Mouse (Mus musculus) neural tube, embryonic 13.5 days (tissue): ENCODE results near the gene Plekhg3. TPM values are rescaled to one million over a fixed set of nuclear protein-coding genes. Genes with fewer than 3 reads are reported as not detected.

ENCODE experiments used
- ATAC-seq: fragments of 200-750 bp; cut with Nextera tagmentation; 2 replicates; pipeline ENCODE4 v1.8.0; 2017; ENCODE audit warnings: low read depth, mild to moderate bottlenecking, moderate TSS enrichment, moderate library complexity
- H3K27ac ChIP-seq: fragments of 300-500 bp; sonication (generic); replicated peaks from 2 replicates; pipeline ENCODE4 v1.5.1; 2015; ENCODE audit warnings: moderate library complexity, mild to moderate bottlenecking, inconsistent platforms
- H3K27me3 ChIP-seq: fragments of 300-500 bp; sonication (generic); 2 replicates; pipeline ENCODE4 v1.6.1; 2015; ENCODE audit warnings: mild to moderate bottlenecking, inconsistent platforms
- H3K36me3 ChIP-seq: fragments of 300-500 bp; sonication (generic); 2 replicates; pipeline ENCODE4 v1.6.1; 2015; ENCODE audit warnings: mild to moderate bottlenecking, inconsistent platforms
- H3K4me1 ChIP-seq: fragments of 300-500 bp; sonication (generic); replicated peaks from 2 replicates; pipeline ENCODE4 v1.6.1; 2015; ENCODE audit warnings: inconsistent platforms
- H3K4me2 ChIP-seq: fragments of 300-500 bp; sonication (generic); 2 replicates; pipeline ENCODE4 v1.6.1; 2015; ENCODE audit warnings: inconsistent platforms, mild to moderate bottlenecking, moderate library complexity
- H3K4me3 ChIP-seq: fragments of 300-500 bp; sonication (generic); 2 replicates; pipeline ENCODE4 v1.5.1; 2015; ENCODE audit warnings: mild to moderate bottlenecking, inconsistent platforms
- H3K9ac ChIP-seq: fragments of 300-500 bp; sonication (generic); 2 replicates; pipeline ENCODE4 v1.6.1; 2015; ENCODE audit warnings: moderate library complexity, mild to moderate bottlenecking, inconsistent platforms
- H3K9me3 ChIP-seq: fragments of 300-500 bp; sonication (generic); 2 replicates; pipeline ENCODE4 v1.6.1; 2016; ENCODE audit warnings: inconsistent platforms
- WGBS: fragments of 180-500 bp; shearing (Covaris S2); methylation state at CpG from one replicate; pipeline ENCODE4 v1.1.7; 2015; 5-methylcytosine and 5-hydroxymethylcytosine counted together
- polyA plus RNA-seq: library from polyadenylated mRNA; unstranded; fragments of >200 nt; fragmentation: Nextera tagmentation; extraction: Ambion mirVana; gene quantifications from 2 replicates; pipeline ENCODE4 v1.2.1, GENCODE M21; 2015

Plekhg3 gene
- polyA plus RNA-seq, 1 experiment from 2014 or later, result 1.7 TPM

- H3K9ac ChIP-seq, result no peak overlapping the region; the same call in 1 of the 2 replicates
Measured at GRCm38 (mm10) chr12:76531986-76532925, 1.6 kb downstream of the Plekhg3 start.

GRCm38 (mm10) chr12:76532926-76533376 is 2.3 kb downstream of the Plekhg3 start:
- peak; percentile 40; the same call in 1 of the 2 replicates for ATAC-seq
- Histone ChIP-seq H3K36me3 (no peaks in the 10 kb centered on the region), H3K27ac (no peak overlapping the region), H3K4me1 (peaks cover 29% of the 10 kb centered on the region), H3K9me3 (no peaks in the 10 kb centered on the region), H3K4me2 (peak overlapping the region; percentile 97), H3K4me3 (peak overlapping the region; percentile 57), H3K9ac (peak overlapping the region; percentile 70), H3K27me3 (peaks cover 83% of the 10 kb centered on the region)
- under 1% methylated on average over 31 of the region's 31 CpGs for WGBS

More at GRCm38 (mm10) chr12:76531986-76532925, 1.6 kb downstream of the Plekhg3 start:
- Histone ChIP-seq H3K4me1 (peaks cover 29% of the 10 kb centered on the region), H3K27me3 (peaks cover 83% of the 10 kb centered on the region), H3K4me2 (peak overlapping the region; percentile 97), H3K9me3 (no peaks in the 10 kb centered on the region), H3K4me3 (peak overlapping the region; percentile 57), H3K27ac (no peak overlapping the region), H3K36me3 (no peaks in the 10 kb centered on the region)
- 3% methylated on average over 19 of the region's 19 CpGs for WGBS
- ATAC-seq, result no peak

- Histone ChIP-seq H3K9ac (peak overlapping the region; percentile 70), H3K4me3 (peak overlapping the region; percentile 57), H3K27ac (no peak overlapping the region), H3K4me2 (peak overlapping the region; percentile 97), H3K4me1 (peaks cover 29% of the 10 kb centered on the region), H3K9me3 (no peaks in the 10 kb centered on the region), H3K36me3 (no peaks in the 10 kb centered on the region), H3K27me3 (peaks cover 78% of the 10 kb centered on the region)
- ATAC-seq, result peak; percentile 71
- WGBS, result under 1% methylated on average over 50 of the region's 74 CpGs
Measured at GRCm38 (mm10) chr12:76533377-76534222, 2.9 kb downstream of the Plekhg3 start.

- peaks cover 78% of the 10 kb centered on the region for H3K27me3 ChIP-seq
- H3K27ac ChIP-seq, result no peak overlapping the region
- H3K9ac ChIP-seq, result peak overlapping the region; percentile 70
- H3K4me3 ChIP-seq, result peak overlapping the region; percentile 57
- no peak; the same call in 1 of the 2 replicates for ATAC-seq
- WGBS, result 2% methylated on average over 11 of the region's 11 CpGs
- H3K4me1 ChIP-seq, result peaks cover 29% of the 10 kb centered on the region
- H3K9me3 ChIP-seq, result no peaks in the 10 kb centered on the region
- peak overlapping the region; percentile 97 for H3K4me2 ChIP-seq
- no peaks in the 10 kb centered on the region for H3K36me3 ChIP-seq
Measured at GRCm38 (mm10) chr12:76534233-76534632, 3.5 kb downstream of the Plekhg3 start.

- WGBS, result 24% methylated on average over 9 of the region's 9 CpGs
- Histone ChIP-seq H3K27ac (no peak overlapping the region), H3K9ac (no peak overlapping the region), H3K4me2 (peak overlapping the region; percentile 97), H3K36me3 (no peaks in the 10 kb centered on the region), H3K9me3 (no peaks in the 10 kb centered on the region), H3K4me3 (peak overlapping the region; percentile 57), H3K4me1 (peaks cover 29% of the 10 kb centered on the region), H3K27me3 (peaks cover 72% of the 10 kb centered on the region)
- ATAC-seq, result no peak
Measured at GRCm38 (mm10) chr12:76534641-76535283, 4.1 kb downstream of the Plekhg3 start.

GRCm38 (mm10) chr12:76535471-76535900 is 4.8 kb downstream of the Plekhg3 start:
- Histone ChIP-seq H3K27ac (no peak overlapping the region), H3K4me3 (0 out of 2 replicates have a peak overlapping the region, but pooled peaks have one; percentile 57), H3K36me3 (no peaks in the 10 kb centered on the region), H3K27me3 (peaks cover 65% of the 10 kb centered on the region), H3K4me1 (peaks cover 29% of the 10 kb centered on the region), H3K9ac (no peak overlapping the region), H3K9me3 (no peaks in the 10 kb centered on the region), H3K4me2 (peak overlapping the region; percentile 97)
- WGBS, result 41% methylated on average over 9 of the region's 9 CpGs
- no peak for ATAC-seq

- H3K9me3 ChIP-seq, result no peaks in the 10 kb centered on the region
- peaks cover 53% of the 10 kb centered on the region for H3K27me3 ChIP-seq
- no peak overlapping the region for H3K4me3 ChIP-seq
- peaks cover 29% of the 10 kb centered on the region for H3K4me1 ChIP-seq
- ATAC-seq, result no peak
- no peaks in the 10 kb centered on the region for H3K36me3 ChIP-seq
- no peak overlapping the region for H3K27ac ChIP-seq
- WGBS, result 82% methylated on average over 8 of the region's 8 CpGs
- no peak overlapping the region for H3K4me2 ChIP-seq
- H3K9ac ChIP-seq, result no peak overlapping the region
Measured at GRCm38 (mm10) chr12:76536591-76537153, 6.0 kb downstream of the Plekhg3 start.

- no peak overlapping the region for H3K4me2 ChIP-seq
- H3K4me3 ChIP-seq, result no peak overlapping the region
- 87% methylated on average over 8 of the region's 8 CpGs for WGBS
- H3K4me1 ChIP-seq, result peaks cover 27% of the 10 kb centered on the region
- H3K9ac ChIP-seq, result no peak overlapping the region
- no peak for ATAC-seq
- peaks cover 45% of the 10 kb centered on the region for H3K27me3 ChIP-seq
- no peak overlapping the region for H3K27ac ChIP-seq
- no peaks in the 10 kb centered on the region for H3K36me3 ChIP-seq
- H3K9me3 ChIP-seq, result no peaks in the 10 kb centered on the region
Measured at GRCm38 (mm10) chr12:76537434-76537833, 6.7 kb downstream of the Plekhg3 start.

GRCm38 (mm10) chr12:76540169-76540568 is 9.5 kb downstream of the Plekhg3 start:
- H3K9me3 ChIP-seq, result no peaks in the 10 kb centered on the region
- no peak for ATAC-seq
- H3K36me3 ChIP-seq, result no peaks in the 10 kb centered on the region
- 90% methylated on average over 3 of the region's 3 CpGs for WGBS
- no peaks in the 10 kb centered on the region for H3K4me1 ChIP-seq
- no peak overlapping the region for H3K4me3 ChIP-seq
- no peak overlapping the region for H3K9ac ChIP-seq
- no peak overlapping the region for H3K4me2 ChIP-seq
- peaks cover 18% of the 10 kb centered on the region for H3K27me3 ChIP-seq
- H3K27ac ChIP-seq, result no peak overlapping the region

GRCm38 (mm10) chr12:76540701-76541221 is 10.1 kb downstream of the Plekhg3 start:
- 75% methylated on average over 10 of the region's 10 CpGs for WGBS
- no peak for ATAC-seq
- H3K27me3 ChIP-seq, result peaks cover 18% of the 10 kb centered on the region

GRCm38 (mm10) chr12:76541475-76541874 is 10.8 kb downstream of the Plekhg3 start:
- H3K4me3 ChIP-seq, result no peak overlapping the region
- WGBS, result 47% methylated on average over 8 of the region's 8 CpGs
- no peak for ATAC-seq
- no peak overlapping the region for H3K9ac ChIP-seq
- H3K4me2 ChIP-seq, result no peak overlapping the region
- peaks cover 9% of the 10 kb centered on the region for H3K4me1 ChIP-seq
- H3K27me3 ChIP-seq, result peaks cover 18% of the 10 kb centered on the region
- no peak overlapping the region for H3K27ac ChIP-seq
- H3K9me3 ChIP-seq, result no peaks in the 10 kb centered on the region
- no peaks in the 10 kb centered on the region for H3K36me3 ChIP-seq

More at GRCm38 (mm10) chr12:76540701-76541221, 10.1 kb downstream of the Plekhg3 start:
- Histone ChIP-seq H3K4me2 (no peak overlapping the region), H3K4me1 (0 out of 2 replicates have a peak, but pooled peaks cover 2% of the 10 kb centered on the region), H3K36me3 (no peaks in the 10 kb centered on the region), H3K9me3 (no peaks in the 10 kb centered on the region), H3K9ac (no peak overlapping the region), H3K4me3 (no peak overlapping the region), H3K27ac (no peak overlapping the region)
